Mouse (Mus musculus): Measurements from ENCODE around the gene Gnl1. TPM values are rescaled to one million over a fixed set of nuclear protein-coding genes. Genes with fewer than 3 reads are reported as not detected.

The Gnl1 gene
- polyA plus RNA-seq (2015; fragmentation: Illumina TruSeq; extraction: RNeasy Lipid Tissue Mini Kit (QIAGEN cat#74804); ENCODE audit: insufficient read depth, low read depth, low replicate concordance), result 11.9 TPM

GRCm38 (mm10) chr17:35979401-35980362 is at the start of gene Gnl1, which contains the start of gene Prr3:
Gnl1 (plus strand) TSS chr17:35979851.
Prr3 (minus strand) TSS chr17:35980236.

GRCm38 (mm10) chr17:35969418-35970389 is 9.9 kb upstream of the Gnl1 start, which contains the start of gene Abcf1:
Abcf1 (minus strand) TSS chr17:35969761.

GRCm38 (mm10) chr17:36020191-36021073 is 40.8 kb downstream of the Gnl1 start, which contains the start of gene H2-T24:
H2-T24 (minus strand) TSS chr17:36020560.

GRCm38 (mm10) chr17:36032351-36032875 is 52.8 kb downstream of the Gnl1 start, which contains the start of gene H2-T23:
H2-T23 (minus strand) TSS chr17:36032855.

Other genes starting within 250 kb of the Gnl1 start
- 6.9 TPM for gene Ier3, start 158.2 kb upstream of the Gnl1 start, polyA plus RNA-seq (2015; fragmentation: Illumina TruSeq; extraction: RNeasy Lipid Tissue Mini Kit (QIAGEN cat#74804); ENCODE audit: insufficient read depth, low read depth, low replicate concordance)
- 16.0 TPM for gene Flot1, start 156.6 kb upstream of the Gnl1 start, polyA plus RNA-seq (2015; fragmentation: Illumina TruSeq; extraction: RNeasy Lipid Tissue Mini Kit (QIAGEN cat#74804); ENCODE audit: insufficient read depth, low read depth, low replicate concordance)
- gene Tubb5, start 141.5 kb upstream of the Gnl1 start, polyA plus RNA-seq (2015; fragmentation: Illumina TruSeq; extraction: RNeasy Lipid Tissue Mini Kit (QIAGEN cat#74804); ENCODE audit: insufficient read depth, low read depth, low replicate concordance), result 29.3 TPM
- 2.3 TPM for gene Mdc1, start 138.3 kb upstream of the Gnl1 start, polyA plus RNA-seq (2015; fragmentation: Illumina TruSeq; extraction: RNeasy Lipid Tissue Mini Kit (QIAGEN cat#74804); ENCODE audit: insufficient read depth, low read depth, low replicate concordance)
- 0.76 TPM for gene Nrm, start 118.5 kb upstream of the Gnl1 start, polyA plus RNA-seq (2015; fragmentation: Illumina TruSeq; extraction: RNeasy Lipid Tissue Mini Kit (QIAGEN cat#74804); ENCODE audit: insufficient read depth, low read depth, low replicate concordance)
- 9.8 TPM for gene Ppp1r18, start 114.3 kb upstream of the Gnl1 start, polyA plus RNA-seq (2015; fragmentation: Illumina TruSeq; extraction: RNeasy Lipid Tissue Mini Kit (QIAGEN cat#74804); ENCODE audit: insufficient read depth, low read depth, low replicate concordance)
- gene Dhx16, start 100.0 kb upstream of the Gnl1 start, polyA plus RNA-seq (2015; fragmentation: Illumina TruSeq; extraction: RNeasy Lipid Tissue Mini Kit (QIAGEN cat#74804); ENCODE audit: insufficient read depth, low read depth, low replicate concordance), result 72.9 TPM
- gene 2310061I04Rik, start 82.4 kb upstream of the Gnl1 start, polyA plus RNA-seq (2015; fragmentation: Illumina TruSeq; extraction: RNeasy Lipid Tissue Mini Kit (QIAGEN cat#74804); ENCODE audit: insufficient read depth, low read depth, low replicate concordance), result 16.8 TPM
- 9.7 TPM for gene Atat1, start 69.8 kb upstream of the Gnl1 start, polyA plus RNA-seq (2015; fragmentation: Illumina TruSeq; extraction: RNeasy Lipid Tissue Mini Kit (QIAGEN cat#74804); ENCODE audit: insufficient read depth, low read depth, low replicate concordance)
- 23.0 TPM for gene Mrps18b, start 63.5 kb upstream of the Gnl1 start, polyA plus RNA-seq (2015; fragmentation: Illumina TruSeq; extraction: RNeasy Lipid Tissue Mini Kit (QIAGEN cat#74804); ENCODE audit: insufficient read depth, low read depth, low replicate concordance)
- 11.8 TPM for gene Ppp1r10, start 63.4 kb upstream of the Gnl1 start, polyA plus RNA-seq (2015; fragmentation: Illumina TruSeq; extraction: RNeasy Lipid Tissue Mini Kit (QIAGEN cat#74804); ENCODE audit: insufficient read depth, low read depth, low replicate concordance)
- gene Abcf1, start 10.1 kb upstream of the Gnl1 start, polyA plus RNA-seq (2015; fragmentation: Illumina TruSeq; extraction: RNeasy Lipid Tissue Mini Kit (QIAGEN cat#74804); ENCODE audit: insufficient read depth, low read depth, low replicate concordance), result 22.7 TPM
- gene Prr3, start 385 bp downstream of the Gnl1 start, polyA plus RNA-seq (2015; fragmentation: Illumina TruSeq; extraction: RNeasy Lipid Tissue Mini Kit (QIAGEN cat#74804); ENCODE audit: insufficient read depth, low read depth, low replicate concordance), result 6.7 TPM
- 3.1 TPM for gene H2-T24, start 40.7 kb downstream of the Gnl1 start, polyA plus RNA-seq (2015; fragmentation: Illumina TruSeq; extraction: RNeasy Lipid Tissue Mini Kit (QIAGEN cat#74804); ENCODE audit: insufficient read depth, low read depth, low replicate concordance)
- gene H2-T23, start 53.0 kb downstream of the Gnl1 start, polyA plus RNA-seq (2015; fragmentation: Illumina TruSeq; extraction: RNeasy Lipid Tissue Mini Kit (QIAGEN cat#74804); ENCODE audit: insufficient read depth, low read depth, low replicate concordance), result 29.4 TPM
- gene H2-T22, start 62.9 kb downstream of the Gnl1 start, polyA plus RNA-seq (2015; fragmentation: Illumina TruSeq; extraction: RNeasy Lipid Tissue Mini Kit (QIAGEN cat#74804); ENCODE audit: insufficient read depth, low read depth, low replicate concordance), result 16.3 TPM
- not detected for gene Gm6034, start 63.1 kb downstream of the Gnl1 start, polyA plus RNA-seq (2015; fragmentation: Illumina TruSeq; extraction: RNeasy Lipid Tissue Mini Kit (QIAGEN cat#74804); ENCODE audit: insufficient read depth, low read depth, low replicate concordance)
- gene Gm11127, start 78.5 kb downstream of the Gnl1 start, polyA plus RNA-seq (2015; fragmentation: Illumina TruSeq; extraction: RNeasy Lipid Tissue Mini Kit (QIAGEN cat#74804); ENCODE audit: insufficient read depth, low read depth, low replicate concordance), result not detected
- not detected for gene Gm19684, start 141.8 kb downstream of the Gnl1 start, polyA plus RNA-seq (2015; fragmentation: Illumina TruSeq; extraction: RNeasy Lipid Tissue Mini Kit (QIAGEN cat#74804); ENCODE audit: insufficient read depth, low read depth, low replicate concordance)
- not detected for gene Gm7030, start 149.6 kb downstream of the Gnl1 start, polyA plus RNA-seq (2015; fragmentation: Illumina TruSeq; extraction: RNeasy Lipid Tissue Mini Kit (QIAGEN cat#74804); ENCODE audit: insufficient read depth, low read depth, low replicate concordance)
- not detected for gene Gm8909, start 188.7 kb downstream of the Gnl1 start, polyA plus RNA-seq (2015; fragmentation: Illumina TruSeq; extraction: RNeasy Lipid Tissue Mini Kit (QIAGEN cat#74804); ENCODE audit: insufficient read depth, low read depth, low replicate concordance)
- not detected for gene H2-T3, start 210.4 kb downstream of the Gnl1 start, polyA plus RNA-seq (2015; fragmentation: Illumina TruSeq; extraction: RNeasy Lipid Tissue Mini Kit (QIAGEN cat#74804); ENCODE audit: insufficient read depth, low read depth, low replicate concordance)